Mouse (Mus musculus) testis, postnatal 14 days (tissue): ENCODE data around the gene Gla.
"Not testable (repeated sequence)": the region's sequence is repeated elsewhere in the genome, so short reads cannot be mapped to it uniquely, and the experiment has no call there.

Experiments
- DNase-seq: peaks from one replicate; pipeline ENCODE4 v3.0.0; 2021; ENCODE audit warnings: low spot score

Gla gene

DNA sequence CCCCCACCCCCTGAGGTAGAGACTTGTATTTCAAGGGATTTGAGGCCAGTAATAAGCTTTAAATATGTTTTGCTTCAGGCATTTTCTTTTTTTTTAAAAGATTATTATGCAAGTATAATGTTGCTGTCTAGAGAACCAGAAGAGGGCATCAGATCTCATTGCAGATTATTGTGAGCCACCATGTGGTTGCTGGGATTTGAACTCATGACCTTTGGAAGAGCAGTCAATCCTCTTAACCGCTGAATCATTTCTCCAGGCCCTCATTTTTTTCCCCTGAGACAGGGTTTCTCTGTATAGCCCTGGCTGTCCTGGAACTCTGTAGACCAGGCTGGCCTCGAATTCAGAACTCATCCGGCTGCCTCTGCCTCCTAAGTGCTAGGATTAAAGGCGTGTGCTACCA is 12.7 kb downstream of the Gla start:
- DNase-seq: no peak

DNA sequence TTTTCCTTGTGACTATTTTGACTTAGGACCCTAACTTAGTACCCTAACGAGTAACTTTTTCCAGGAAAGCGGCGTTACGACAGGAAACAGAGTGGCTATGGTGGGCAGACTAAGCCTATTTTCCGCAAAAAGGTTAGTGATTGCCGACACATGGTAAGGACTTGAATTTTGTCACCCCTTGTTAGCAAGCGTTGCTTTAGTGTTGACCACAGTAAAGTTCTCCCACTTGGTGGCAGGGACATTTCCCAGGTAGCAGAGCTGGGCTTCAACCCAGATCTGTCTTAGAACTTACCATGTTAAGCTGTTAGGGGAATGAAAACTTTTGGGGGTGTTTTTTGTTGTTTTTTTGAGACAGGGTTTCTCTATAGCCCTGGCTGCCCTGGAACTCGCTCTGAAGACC is 14.5 kb downstream of the Gla start:
- DNase-seq: no peak

DNA sequence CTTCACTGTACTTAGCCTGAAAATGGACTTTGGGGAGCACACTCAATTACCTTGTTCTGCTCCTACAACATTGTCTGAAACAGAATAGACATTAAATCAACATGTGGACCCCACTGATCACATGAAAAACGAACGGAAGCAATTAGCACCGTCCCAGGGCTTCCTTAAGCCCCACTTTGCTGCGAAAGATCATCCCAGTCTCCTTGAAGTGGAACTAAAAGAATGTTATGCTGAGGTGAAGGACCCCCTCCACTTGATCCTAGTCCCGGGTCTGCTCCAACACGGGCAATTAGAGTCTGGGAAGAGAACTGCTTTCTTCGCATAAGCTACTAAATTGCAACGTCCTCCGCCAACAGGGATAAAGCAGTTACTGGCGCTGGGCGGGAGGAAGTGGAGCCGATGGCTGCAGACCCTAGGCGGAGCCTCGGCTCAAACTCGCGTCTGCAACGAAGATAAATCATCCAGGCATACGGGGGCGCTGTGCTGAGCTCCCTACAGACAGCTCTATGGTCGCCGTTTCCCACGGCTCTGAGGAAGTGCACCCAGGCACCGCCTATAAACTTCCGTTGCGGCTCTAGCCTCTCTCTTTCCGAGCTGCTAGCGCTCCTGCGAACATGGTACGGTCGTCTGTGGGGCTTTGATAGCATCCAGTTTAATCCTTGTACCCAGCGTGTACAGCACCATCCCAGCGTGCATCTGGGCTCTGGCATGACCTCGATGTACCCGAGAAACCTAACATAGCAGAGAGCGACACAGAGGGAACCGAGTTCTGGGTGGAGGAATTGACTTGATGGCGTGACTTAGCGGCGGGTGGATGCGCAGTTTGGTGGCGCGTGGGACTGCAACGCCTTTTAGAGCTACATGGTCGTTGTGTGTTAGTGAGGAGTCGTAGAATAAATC is 15.6 kb downstream of the Gla start, which contains the start of gene Rpl36a:
Gene Rpl36a (plus strand): TSS at position 552 of the 900 bp plus-strand sequence.
- peak; percentile 89 for DNase-seq

GRCm38 (mm10) chrX:134582888-134583669 is 17.8 kb downstream of the Gla start, which contains the start of gene Btk:
TSS of gene Btk (minus strand) at chrX:134583570.
- no peak for DNase-seq

- no peak for DNase-seq
Observed at GRCm38 (mm10) chrX:134582270-134582669, 18.7 kb downstream of the Gla start.

- DNase-seq: no peak
Observed at GRCm38 (mm10) chrX:134580528-134581305, 20.2 kb downstream of the Gla start.

DNA sequence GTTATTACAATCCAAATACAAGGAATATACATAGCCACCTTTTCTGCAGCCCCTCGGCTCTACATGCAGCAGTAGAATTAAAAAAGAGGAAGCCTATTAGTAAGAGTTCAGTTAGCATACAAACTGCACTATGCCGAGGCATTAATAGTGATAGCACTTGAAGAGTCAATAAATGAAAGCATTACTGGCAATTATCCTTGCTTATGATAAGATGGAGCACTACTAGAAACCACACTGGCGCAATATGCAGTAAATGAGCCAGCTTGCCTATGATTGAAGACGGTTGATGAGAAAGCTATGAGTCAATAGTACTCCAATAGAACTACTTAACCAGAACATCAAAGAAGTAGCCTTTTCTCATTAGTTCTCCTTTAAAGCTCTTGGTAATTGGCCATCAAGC is 23.0 kb downstream of the Gla start:
- no peak for DNase-seq

GRCm38 (mm10) chrX:134566536-134567222 is 34.2 kb downstream of the Gla start:
- no peak for DNase-seq

GRCm38 (mm10) chrX:134564326-134564725 is 36.6 kb downstream of the Gla start:
- DNase-seq: no peak

GRCm38 (mm10) chrX:134554425-134554824 is 46.5 kb downstream of the Gla start:
- no peak for DNase-seq

DNA sequence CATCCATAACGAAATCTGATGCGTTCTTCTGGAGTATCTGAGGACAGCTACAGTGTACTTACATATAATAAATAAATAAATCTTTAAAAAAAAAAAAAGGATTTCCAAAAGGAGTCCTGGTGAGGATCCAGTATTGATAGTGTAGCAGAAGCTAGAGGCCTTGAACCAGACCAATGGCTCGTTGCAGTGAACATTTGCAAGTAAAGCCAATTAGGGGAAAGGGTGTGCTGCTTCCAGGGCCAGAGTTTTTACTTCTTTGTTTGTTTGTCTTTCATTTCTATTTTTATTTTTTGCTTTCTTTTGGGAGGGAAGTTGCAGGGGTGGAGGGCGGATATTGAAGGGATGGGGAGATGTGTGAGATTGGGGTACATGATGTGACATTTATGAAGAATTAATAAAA is 47.6 kb downstream of the Gla start:
- DNase-seq: no peak

DNA sequence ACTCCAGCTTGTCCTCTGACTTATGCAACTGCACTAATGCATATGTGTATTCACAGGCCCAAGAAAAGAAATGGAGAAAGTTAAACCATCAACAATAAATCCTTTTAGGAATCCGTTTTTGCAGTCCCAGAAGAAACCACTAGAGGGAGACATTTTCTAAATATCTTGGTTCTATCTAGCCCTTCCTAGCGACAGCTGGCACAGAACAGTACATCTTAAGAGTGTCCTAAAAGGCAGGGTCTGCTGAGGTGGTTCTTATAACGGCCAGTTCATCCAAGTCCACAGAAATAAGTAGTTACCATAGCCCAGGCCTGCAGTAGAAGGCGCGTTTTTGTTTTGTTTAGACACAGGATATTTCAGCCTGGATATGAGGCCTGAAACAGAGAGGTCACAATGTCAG is 50.0 kb downstream of the Gla start:
- DNase-seq: no peak

GRCm38 (mm10) chrX:134547330-134547729 is 53.6 kb downstream of the Gla start:
- DNase-seq: no peak

GRCm38 (mm10) chrX:134541955-134542308 is 59.0 kb downstream of the Gla start:
- no peak for DNase-seq

DNA sequence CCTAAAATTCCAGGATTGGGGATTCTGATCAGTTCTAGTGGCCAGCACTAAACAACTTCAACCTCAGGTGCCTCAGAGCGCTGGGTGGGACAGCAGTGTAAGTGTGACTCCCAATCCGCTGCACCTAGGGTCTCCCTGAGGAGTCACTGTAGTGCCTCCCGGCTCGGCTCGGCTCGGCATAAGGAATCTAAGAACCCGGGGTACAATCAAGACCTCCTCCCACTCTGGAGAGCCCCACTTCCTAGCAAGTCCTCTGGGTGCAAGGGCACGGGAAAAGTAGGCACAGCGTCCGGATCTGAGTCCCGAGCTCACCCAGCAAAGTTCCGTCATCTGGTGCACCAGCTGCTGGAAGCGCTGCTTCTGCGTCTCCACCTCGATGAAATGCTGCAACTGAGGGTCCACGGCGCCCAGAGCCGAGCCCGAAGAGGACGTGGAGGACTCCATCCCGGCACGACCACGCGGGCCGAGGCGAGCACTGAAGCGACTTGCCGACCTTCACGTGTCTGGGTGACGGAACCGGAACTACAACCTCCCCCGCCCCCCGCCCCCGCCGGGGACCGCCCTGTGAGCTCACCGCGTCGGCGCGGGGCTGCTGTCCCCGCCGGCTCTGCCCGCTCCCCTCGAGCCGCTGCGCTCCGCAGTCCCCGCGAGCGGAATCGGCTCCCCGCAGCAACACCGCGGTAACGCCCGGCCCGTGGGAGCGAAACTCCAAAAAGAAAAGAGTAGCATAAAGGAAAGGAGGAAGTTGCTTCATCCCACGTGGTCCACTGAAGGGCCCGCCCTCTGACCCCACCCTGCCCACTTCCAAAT is 59.6 kb downstream of the Gla start, which contains the start of gene Timm8a1:
Gene Timm8a1 (minus strand): TSS at position 721 of the 810 bp plus-strand sequence.
- DNase-seq: peak; percentile 28

- no peak for DNase-seq
Observed at GRCm38 (mm10) chrX:134540414-134541135, 60.4 kb downstream of the Gla start.

DNA sequence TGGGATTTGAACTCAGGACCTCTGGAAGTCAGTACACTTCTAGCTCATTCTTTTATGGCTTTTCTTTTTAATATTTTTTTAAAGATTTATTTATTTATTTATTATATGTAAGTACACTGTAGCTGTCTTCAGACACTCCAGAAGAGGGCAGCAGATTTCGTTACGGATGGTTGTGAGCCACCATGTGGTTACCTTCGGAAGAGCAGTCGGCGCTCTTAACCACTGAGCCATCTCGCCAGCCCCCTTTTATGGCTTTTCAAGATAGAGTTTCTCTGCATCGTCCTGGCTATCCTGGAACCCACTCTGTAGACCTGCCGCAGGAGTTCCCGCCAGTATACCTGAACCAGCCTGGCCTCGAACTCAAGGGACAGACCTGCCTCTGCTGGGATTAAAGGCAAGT is 61.1 kb downstream of the Gla start:
- not testable (repeated sequence) for DNase-seq
